Mouse (Mus musculus): ENCODE results near the gene Tspan15. TPM values are rescaled to one million over a fixed set of nuclear protein-coding genes. Genes with fewer than 3 reads are reported as not detected.
A peak's percentile ranks its signal among the peaks of the same experiment; 100 is the strongest.

The Tspan15 gene
- polyA plus RNA-seq, 1 experiment from 2014 or later, result 22.6 TPM

DNA sequence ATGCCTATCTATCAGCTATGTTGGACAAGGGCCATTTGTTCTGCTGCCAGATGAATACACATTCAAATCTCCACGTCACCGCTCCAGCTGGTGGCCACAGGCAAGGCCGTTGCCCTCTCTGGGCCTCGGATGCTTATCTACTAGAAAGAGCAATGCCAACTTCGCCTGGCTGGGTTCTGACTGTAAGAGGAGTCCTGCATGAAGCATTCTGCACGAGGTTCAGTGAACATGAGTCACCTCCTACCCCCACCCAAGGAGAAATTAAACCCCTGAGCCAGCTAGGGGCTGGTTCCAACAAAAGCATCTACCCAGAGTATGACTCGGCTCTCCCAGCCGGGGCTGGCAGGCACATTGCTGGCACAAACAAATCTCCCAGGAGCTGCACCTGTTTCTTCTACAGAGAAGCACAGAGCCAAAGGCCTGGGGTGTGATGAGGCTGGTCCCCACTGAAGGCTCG lies 38.3 kb downstream of the Tspan15 start:
- no peaks in the 10 kb centered on the region for H3K27me3 ChIP-seq
- ChIA-PET CTCF (interaction anchor here (1.7 kb wide), 1 partner anchor 16 kb away, joined by 3 read pairs; no protein-coding TSS in a partner anchor), POLR2A (interaction anchor here (0.6 to 1.1 kb wide), 2 partner anchors 44 to 94 kb away, joined by 3 read pairs; no protein-coding TSS in a partner anchor)
- DNase-seq (ENCODE audit: low read depth, low spot score) (peak; percentile 85), ATAC-seq (peak; percentile 72)
- in situ Hi-C loops (cut with MboI; ENCODE audit: low pct_unique_long_range_greater_than_20kb), result loop anchor here (5.0 kb wide), 1 partner anchor 50 kb away; no protein-coding TSS in a partner anchor
- TF ChIP-seq CTCF (IDR thresholded peaks at IDR 0.05), result no peak

DNA sequence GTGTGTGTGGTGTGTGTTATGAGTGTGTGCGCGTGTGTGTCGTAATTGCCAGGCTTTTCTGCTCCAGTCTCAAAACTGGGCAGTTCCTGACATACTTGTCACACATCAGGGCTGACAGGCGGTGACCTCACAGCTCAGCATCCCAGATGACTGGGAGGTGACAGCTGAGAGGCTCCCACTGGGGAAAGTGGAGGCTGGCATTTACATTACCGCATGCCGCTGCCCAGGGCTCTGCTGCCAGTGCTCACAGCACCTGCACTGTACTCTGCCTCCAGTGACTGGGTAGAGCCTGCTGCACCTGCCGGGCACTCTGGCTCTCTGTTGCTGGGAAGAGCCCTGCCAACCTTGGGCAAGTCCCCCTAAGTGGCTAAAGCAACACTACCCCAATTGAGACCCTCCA lies 40.2 kb downstream of the Tspan15 start:
- TF ChIP-seq CTCF (IDR thresholded peaks at IDR 0.05), result no peak
- CTCF ChIA-PET, result no interaction called here
- DNase-seq (ENCODE audit: low read depth, low spot score) (no peak), ATAC-seq (no peak)
- no peaks in the 10 kb centered on the region for H3K27me3 ChIP-seq
- in situ Hi-C loops (cut with MboI; ENCODE audit: low pct_unique_long_range_greater_than_20kb), result loop anchor here (5.0 kb wide), 1 partner anchor 51 kb away; no protein-coding TSS in a partner anchor
- POLR2A ChIA-PET, result interaction anchor here (0.8 kb wide), 1 partner anchor 70 kb away, joined by 3 read pairs; no protein-coding TSS in a partner anchor

DNA sequence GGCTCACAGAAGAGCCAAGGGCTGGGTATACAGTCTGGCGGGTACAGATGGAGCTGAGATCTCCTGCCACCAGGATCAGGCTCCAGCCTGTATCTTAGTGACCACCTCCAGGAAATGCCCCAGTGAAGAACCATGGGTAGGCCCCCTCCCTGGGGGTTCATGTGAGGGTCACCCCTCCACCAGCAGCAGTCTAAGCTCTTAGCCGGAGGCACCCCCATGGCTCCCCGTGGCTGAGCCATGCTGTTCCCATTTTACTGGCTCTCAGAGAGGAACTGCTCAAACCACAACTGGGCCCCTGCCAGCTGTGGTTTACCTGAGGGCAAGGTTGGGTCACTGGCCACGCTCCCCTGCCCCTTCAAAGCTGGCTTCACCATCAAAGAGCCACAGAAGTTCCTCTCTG lies 41.1 kb downstream of the Tspan15 start:
- ChIA-PET POLR2A (interaction anchor here (1.2 kb wide), 1 partner anchor 52 kb away, joined by 3 read pairs; no protein-coding TSS in a partner anchor), CTCF (interaction anchor here (0.8 to 4.5 kb wide), 4 partner anchors 16 to 72 kb away, joined by 3 to 29 read pairs (median 4); no protein-coding TSS in a partner anchor)
- in situ Hi-C loops (cut with MboI; ENCODE audit: low pct_unique_long_range_greater_than_20kb), result loop anchor here (5.0 to 10.0 kb wide), 3 partner anchors 52 to 195 kb away; no protein-coding TSS in a partner anchor
- no peak for TF ChIP-seq CTCF (IDR thresholded peaks at IDR 0.05)
- ATAC-seq, result peak; percentile 48
- no peaks in the 10 kb centered on the region for H3K27me3 ChIP-seq
- peak; percentile 89 for DNase-seq (ENCODE audit: low read depth, low spot score)

DNA sequence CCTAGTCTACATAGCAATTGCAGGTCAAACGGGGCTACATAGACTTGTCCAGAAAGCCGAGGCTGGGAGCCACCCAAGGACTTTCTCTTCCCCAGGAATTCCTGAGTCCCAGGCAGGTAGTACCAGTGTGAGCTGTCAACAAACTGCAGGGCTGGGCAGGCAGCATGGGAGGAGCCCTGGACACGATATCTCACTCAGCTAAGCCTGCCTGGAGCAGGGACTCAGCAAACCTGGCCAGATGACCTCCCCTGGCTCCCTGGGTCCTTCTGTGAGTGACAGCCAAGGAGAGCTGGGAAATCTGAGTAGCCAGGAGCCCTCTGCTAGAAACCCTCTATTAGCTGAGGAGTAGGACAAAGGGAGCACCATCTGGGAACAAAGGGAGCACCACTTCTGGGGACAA lies 41.7 kb downstream of the Tspan15 start:
- TF ChIP-seq CTCF (IDR thresholded peaks at IDR 0.05), result no peak
- CTCF ChIA-PET, result interaction anchor here (0.8 to 4.5 kb wide), 4 partner anchors 16 to 73 kb away, joined by 3 to 29 read pairs (median 4); no protein-coding TSS in a partner anchor
- in situ Hi-C loops (cut with MboI; ENCODE audit: low pct_unique_long_range_greater_than_20kb), result loop anchor here (5.0 to 10.0 kb wide), 2 partner anchors 87 to 195 kb away; no protein-coding TSS in a partner anchor
- ATAC-seq (no peak), DNase-seq (ENCODE audit: low read depth, low spot score) (no peak)
- POLR2A ChIA-PET, result interaction anchor here (1.2 kb wide), 1 partner anchor 53 kb away, joined by 3 read pairs; no protein-coding TSS in a partner anchor
- H3K27me3 ChIP-seq, result no peaks in the 10 kb centered on the region

DNA sequence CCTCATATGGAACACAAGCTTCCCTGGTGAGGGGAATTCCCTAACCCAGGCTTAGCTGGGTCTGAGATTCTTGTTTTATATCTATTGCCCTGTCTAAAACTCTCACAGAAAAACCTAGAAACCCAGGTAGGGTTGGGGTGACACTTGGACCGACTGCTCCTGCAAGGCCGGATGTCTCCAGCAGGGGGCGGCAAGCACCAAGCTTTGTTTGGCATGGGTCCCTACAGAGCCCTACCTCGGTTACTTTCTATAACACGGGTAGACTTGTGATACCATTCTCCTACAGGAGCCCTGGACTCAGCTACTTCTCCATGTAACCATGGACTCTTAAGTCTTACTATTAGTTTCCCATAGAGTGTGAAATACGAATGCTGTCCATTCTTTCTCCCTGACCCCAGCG lies 44.2 kb downstream of the Tspan15 start:
- POLR2A ChIA-PET, result no interaction called here
- no peak for TF ChIP-seq CTCF (IDR thresholded peaks at IDR 0.05)
- in situ Hi-C loops (cut with MboI; ENCODE audit: low pct_unique_long_range_greater_than_20kb), result loop anchor here (5.0 to 10.0 kb wide), 2 partner anchors 85 to 198 kb away; no protein-coding TSS in a partner anchor
- DNase-seq (ENCODE audit: low read depth, low spot score) (no peak), ATAC-seq (no peak)
- H3K27me3 ChIP-seq, result no peaks in the 10 kb centered on the region
- CTCF ChIA-PET, result interaction anchor here (1.0 to 4.5 kb wide), 11 partner anchors 8 to 80 kb away, joined by 3 to 29 read pairs (median 5); no protein-coding TSS in a partner anchor

DNA sequence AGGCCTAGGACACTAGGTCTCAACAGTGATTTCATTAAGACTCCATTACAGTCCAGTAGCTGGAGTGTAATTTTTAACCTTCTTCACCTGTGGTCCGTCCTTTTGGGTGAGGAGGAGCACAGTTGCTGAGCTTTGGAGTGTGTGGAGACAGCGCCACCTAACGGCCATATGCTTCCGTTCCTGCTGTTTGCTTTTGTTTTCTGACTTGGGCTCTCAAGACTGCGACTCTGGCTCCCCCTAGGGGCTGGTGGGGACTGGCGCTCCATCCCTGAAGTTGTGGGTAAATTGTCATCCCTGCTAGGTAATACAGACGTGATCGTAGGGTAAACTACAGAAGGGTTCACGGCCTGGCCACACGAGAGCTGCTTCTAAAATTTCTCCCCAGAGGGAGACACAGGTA lies 48.0 kb downstream of the Tspan15 start:
- no peak for TF ChIP-seq CTCF (IDR thresholded peaks at IDR 0.05)
- ChIA-PET POLR2A (no interaction called here), CTCF (interaction anchor here (0.7 to 1.7 kb wide), 11 partner anchors 9 to 127 kb away, joined by 3 to 11 read pairs (median 4); no protein-coding TSS in a partner anchor)
- ATAC-seq (peak; percentile 80), DNase-seq (ENCODE audit: low read depth, low spot score) (peak; percentile 59)
- H3K27me3 ChIP-seq, result peaks cover under 1% of the 10 kb centered on the region
- in situ Hi-C loops (cut with MboI; ENCODE audit: low pct_unique_long_range_greater_than_20kb), result loop anchor here (10.0 kb wide), 1 partner anchor 202 kb away; no protein-coding TSS in a partner anchor

DNA sequence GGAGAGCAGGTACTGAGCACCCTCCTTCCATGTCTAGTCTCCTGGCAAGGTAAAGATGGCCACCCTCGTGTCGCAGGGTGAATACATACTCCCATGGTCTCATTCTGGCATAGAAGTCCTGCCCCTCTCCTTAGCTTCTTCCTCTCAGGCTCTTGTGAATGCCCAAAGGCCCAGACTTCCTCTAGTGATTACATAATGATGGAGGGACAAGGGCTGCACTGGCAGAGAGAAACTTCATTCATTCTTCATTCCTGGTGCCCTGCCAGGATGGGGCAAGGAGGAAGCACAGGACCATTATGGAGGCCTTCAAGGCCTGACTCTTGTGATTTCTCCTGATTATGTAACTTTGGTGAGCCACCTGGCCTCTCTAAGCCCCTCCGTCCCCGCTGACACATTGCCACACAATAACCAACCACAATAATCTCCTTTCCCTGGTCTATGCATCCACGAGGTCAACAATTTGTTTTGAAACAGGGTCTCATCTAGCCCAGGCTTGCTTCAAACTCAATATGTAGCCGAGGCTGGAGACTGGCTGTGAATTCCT lies 48.5 kb downstream of the Tspan15 start:
- H3K27me3 ChIP-seq, result peaks cover 5% of the 10 kb centered on the region
- DNase-seq (ENCODE audit: low read depth, low spot score) (no peak), ATAC-seq (no peak)
- ChIA-PET CTCF (interaction anchor here (0.7 to 1.7 kb wide), 11 partner anchors 9 to 127 kb away, joined by 3 to 11 read pairs (median 4); no protein-coding TSS in a partner anchor), POLR2A (no interaction called here)
- in situ Hi-C loops (cut with MboI; ENCODE audit: low pct_unique_long_range_greater_than_20kb), result loop anchor here (10.0 kb wide), 1 partner anchor 202 kb away; no protein-coding TSS in a partner anchor
- TF ChIP-seq CTCF (IDR thresholded peaks at IDR 0.05), result no peak

DNA sequence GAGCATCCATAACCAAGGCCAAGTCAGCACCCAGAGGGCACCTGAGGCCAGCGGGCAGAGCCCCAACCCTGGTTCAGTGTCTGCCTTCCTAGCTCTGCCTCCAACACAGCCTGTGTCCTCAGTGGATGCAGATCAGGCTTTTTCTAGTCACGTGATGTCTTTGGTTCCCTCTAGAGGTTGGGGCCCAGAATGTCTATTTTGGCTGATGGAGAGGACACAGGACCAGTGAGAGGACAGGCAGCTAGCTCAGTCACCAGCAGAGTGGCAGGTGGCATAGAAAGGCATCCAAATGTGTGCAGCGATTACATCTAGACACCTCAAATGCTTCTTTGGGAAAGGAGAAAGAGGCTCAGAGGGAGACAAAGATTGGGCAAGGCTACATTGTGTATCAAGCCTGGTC lies 49.4 kb downstream of the Tspan15 start:
- in situ Hi-C loops (cut with MboI; ENCODE audit: low pct_unique_long_range_greater_than_20kb), result loop anchor here (10.0 kb wide), 1 partner anchor 203 kb away; no protein-coding TSS in a partner anchor
- TF ChIP-seq CTCF (IDR thresholded peaks at IDR 0.05), result no peak
- ATAC-seq, result no peak

DNA sequence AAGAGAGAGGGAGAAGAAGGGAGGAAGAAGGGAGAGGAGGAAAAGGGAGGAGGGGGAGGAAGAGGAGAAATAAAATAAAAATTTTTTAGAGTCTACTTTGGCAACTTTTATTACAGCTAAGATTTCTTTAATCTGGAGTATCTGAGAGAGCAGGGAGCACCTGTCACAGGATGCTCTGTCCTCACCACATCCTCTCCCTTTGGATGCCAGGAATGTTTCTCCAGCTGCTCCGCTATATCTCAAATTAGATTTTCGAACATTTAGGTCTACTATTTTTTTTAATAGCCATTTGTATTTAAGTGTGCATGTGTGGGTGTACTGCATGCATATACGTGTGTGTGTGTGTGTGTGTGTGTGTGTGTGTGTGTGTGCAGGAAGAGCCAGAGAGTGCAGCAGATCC lies 51.1 kb downstream of the Tspan15 start:
- ATAC-seq (no peak), DNase-seq (ENCODE audit: low read depth, low spot score) (no peak)
- no peak for TF ChIP-seq CTCF (IDR thresholded peaks at IDR 0.05)
- CTCF ChIA-PET, result no interaction called here
- H3K27me3 ChIP-seq, result peaks cover 10% of the 10 kb centered on the region
- in situ Hi-C loops (cut with MboI; ENCODE audit: low pct_unique_long_range_greater_than_20kb), result loop anchor here (10.0 kb wide), 1 partner anchor 205 kb away; no protein-coding TSS in a partner anchor
- POLR2A ChIA-PET, result no interaction called here

More for the DNA sequence above, 49.4 kb downstream of the Tspan15 start:
- DNase-seq (ENCODE audit: low read depth, low spot score), result no peak
- ChIA-PET POLR2A (no interaction called here), CTCF (interaction anchor here (1.7 kb wide), 1 partner anchor 77 kb away, joined by 11 read pairs; no protein-coding TSS in a partner anchor)
- peaks cover 7% of the 10 kb centered on the region for H3K27me3 ChIP-seq

DNA sequence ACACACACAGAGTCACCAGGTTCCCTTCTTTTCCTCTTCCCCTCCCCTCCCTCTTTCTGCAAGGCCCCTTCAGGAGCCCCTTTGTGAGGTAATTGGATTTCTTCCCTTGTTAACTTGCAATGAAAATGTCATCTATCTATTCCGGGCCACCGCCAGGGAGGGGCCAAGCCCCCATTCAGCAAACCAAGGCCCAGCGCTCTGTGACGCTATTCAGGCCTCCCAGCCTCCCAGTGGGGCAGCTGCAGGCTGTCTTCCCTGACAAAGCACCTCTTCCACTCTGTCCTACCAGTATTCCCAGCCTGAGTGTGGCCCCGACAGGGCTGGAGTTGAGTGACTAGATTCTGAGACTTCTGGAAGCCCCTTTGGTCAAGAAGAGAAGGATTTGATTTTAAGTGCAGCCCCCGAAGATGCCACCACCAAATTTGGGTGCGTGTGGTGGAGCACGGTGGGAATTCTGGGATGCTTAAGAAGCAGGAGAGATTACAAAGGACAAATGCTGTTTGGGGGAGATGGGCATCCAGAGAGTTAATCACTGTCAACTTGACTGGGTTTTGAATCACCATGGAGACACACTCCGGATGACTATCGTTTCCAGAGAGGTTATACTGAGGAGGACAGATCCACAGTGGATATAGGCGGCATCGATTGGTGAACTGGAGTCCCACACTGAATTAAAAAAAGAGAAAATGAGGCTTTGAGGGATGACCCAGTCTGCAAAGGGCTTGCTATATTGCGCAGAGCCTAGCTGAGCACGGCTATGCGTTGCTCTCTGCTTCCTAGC lies 56.3 kb downstream of the Tspan15 start:
- in situ Hi-C loops (cut with MboI; ENCODE audit: low pct_unique_long_range_greater_than_20kb), result loop anchor here (5.0 kb wide), 1 partner anchor 57 kb away; no protein-coding TSS in a partner anchor
- ChIA-PET POLR2A (no interaction called here), CTCF (interaction anchor here (2.1 kb wide), 1 partner anchor 8 kb away, joined by 9 read pairs; no protein-coding TSS in a partner anchor)
- DNase-seq (ENCODE audit: low read depth, low spot score), result no peak
- no peak for TF ChIP-seq CTCF (IDR thresholded peaks at IDR 0.05)
- H3K27me3 ChIP-seq, result peaks cover 27% of the 10 kb centered on the region
- ATAC-seq, result no peak

Data from Patski (cell line).